Mouse (Mus musculus) kidney, adult 2 months (tissue): Measurements from ENCODE around the gene Ddb2.

Source experiments
- CTCF ChIP-seq: fragments of 200-500 bp; conservative IDR thresholded peaks from 2 replicates; pipeline ENCODE4 v1.5.1; 2011; ENCODE audit warnings: low read depth, mild to moderate bottlenecking, control low read depth, low read length, moderate library complexity, mixed read lengths; ENCODE audit not compliant: insufficient read depth, insufficient read length
- POLR2A ChIP-seq: fragments of 200-500 bp; IDR thresholded peaks from one replicate; pipeline ENCODE4 v1.6.1; 2011; ENCODE audit warnings: low read depth, low read length, control low read depth

- no peak for TF ChIP-seq CTCF
- no peak for TF ChIP-seq POLR2A
Observed at GRCm38 (mm10) chr2:91252001-91252400, 15.2 kb upstream of the Ddb2 start.
